Mouse (Mus musculus) retina, postnatal 1 day (tissue): ENCODE measurements around the gene Bbx.

ENCODE experiments used
- DNase-seq: peaks from one replicate; pipeline ENCODE4 v3.0.0-alpha.2; 2012

The Bbx gene

DNA sequence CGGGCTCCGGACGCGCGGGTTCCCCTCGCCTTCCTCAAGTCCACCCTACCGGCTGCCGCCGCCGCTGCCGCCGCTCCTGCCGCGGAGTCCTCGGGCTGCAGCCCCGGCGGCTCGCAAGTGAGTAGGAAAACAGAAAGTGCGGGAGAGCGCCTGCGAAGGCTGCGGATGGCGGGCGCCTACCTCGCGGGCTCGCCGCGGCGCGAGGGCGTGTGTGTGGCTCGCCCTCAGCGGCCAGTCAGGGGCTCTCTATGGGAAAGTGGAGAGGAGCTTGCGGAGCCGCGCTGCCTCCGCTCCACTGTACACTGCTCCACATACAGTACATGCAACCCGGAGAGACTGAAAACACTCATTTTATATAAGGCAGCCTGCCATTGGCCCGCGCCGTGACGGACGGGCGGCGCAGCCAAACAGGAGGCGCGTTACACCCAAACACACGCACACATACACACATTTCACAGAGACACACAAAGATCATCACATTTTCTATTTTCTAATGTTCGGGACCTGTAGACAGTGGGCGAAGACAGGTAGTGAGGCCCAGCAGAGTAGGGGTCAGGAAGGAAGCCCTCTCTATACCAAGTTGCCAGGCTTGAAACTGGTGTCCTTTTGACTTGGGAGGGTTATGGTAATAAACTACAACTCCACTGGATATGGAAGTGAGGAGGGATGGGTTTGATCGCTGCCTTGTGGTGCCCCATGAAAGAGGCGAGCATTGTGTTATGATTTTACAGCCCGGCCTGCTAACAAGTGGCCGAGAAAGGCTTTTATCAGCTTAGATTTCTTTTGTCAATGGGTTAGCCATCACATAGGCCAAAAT lies at the start of gene Bbx:
Gene Bbx (minus strand): TSS at position 329 of the 817 bp plus-strand sequence.
- DNase-seq = peak; percentile 98

DNA sequence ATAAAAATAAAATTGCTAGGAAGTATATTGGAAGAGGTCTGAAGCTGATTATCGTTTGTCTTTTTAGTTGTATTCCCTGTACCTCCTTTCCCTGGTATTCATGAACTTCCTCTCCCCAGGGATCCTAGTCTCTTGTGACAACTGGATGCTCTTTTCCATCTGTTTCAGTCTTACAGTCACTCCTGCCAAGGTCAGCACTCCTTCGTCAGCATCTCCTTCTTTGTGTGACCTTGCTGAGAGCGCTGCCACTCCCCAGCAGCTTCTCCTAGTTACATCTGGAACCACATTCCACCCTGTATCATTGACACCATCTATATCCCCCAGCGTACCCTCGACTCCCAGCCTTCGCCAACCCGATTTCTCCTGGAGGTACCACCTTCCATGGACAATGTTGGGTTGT lies 49.7 kb upstream of the Bbx start:
- DNase-seq = no peak

DNA sequence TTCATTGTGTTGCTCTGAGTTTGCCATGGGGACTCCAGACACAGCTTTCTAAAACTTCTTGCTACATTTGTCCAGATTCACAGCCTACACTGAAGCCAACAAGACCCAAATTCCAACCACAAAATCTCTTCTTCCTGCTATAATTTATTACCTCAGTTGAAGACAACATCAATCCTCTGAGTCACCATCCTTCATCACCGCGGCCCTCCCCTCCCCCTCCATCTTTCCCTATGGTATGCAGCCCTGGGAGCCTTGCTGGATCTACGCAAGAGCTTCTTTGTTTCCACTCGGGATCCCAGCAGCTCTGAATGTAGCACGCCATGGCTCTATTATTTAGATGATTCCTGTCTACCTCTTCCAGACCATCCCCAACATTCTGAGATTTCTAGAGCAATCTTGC lies 49.2 kb upstream of the Bbx start:
- DNase-seq = no peak

DNA sequence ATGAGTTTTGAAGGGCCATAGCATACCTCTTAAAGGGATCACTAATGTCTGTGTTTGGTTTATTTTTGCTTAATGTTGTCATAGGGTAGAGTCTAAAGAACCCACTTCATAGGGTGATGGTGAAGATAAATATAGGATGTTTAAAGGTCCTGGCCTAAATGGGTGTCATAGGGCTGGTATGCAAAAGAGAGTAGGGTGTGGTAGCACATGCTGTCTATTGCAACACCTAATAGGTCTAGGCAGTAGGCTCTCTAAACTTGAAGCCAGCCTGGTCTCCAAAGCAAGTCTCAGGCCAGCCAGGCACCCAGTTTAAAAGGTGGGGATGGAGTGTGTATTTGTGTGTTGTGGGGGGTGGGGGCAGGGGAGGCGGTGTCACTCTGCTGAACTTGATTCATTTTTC lies 46.5 kb upstream of the Bbx start:
- DNase-seq = no peak

DNA sequence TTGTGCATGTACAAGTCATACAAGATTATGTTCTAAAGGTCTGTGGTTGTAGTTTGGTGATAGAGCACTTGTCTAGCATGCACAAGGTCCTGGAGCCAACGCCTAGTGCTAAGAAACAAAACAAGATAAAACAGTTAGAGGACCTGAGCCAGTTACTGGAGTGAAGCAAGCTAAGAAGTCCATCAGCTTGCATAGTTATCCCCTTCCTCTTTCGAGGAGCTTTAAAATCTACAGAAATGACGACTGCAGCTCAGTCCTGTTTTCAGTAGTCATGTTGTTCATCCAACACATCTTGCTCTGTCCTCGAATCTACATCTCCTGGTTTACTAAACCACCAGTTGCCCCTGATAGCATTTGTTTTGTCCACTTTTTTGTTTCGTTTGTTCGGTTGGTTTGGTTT lies 45.4 kb upstream of the Bbx start:
- DNase-seq = no peak

DNA sequence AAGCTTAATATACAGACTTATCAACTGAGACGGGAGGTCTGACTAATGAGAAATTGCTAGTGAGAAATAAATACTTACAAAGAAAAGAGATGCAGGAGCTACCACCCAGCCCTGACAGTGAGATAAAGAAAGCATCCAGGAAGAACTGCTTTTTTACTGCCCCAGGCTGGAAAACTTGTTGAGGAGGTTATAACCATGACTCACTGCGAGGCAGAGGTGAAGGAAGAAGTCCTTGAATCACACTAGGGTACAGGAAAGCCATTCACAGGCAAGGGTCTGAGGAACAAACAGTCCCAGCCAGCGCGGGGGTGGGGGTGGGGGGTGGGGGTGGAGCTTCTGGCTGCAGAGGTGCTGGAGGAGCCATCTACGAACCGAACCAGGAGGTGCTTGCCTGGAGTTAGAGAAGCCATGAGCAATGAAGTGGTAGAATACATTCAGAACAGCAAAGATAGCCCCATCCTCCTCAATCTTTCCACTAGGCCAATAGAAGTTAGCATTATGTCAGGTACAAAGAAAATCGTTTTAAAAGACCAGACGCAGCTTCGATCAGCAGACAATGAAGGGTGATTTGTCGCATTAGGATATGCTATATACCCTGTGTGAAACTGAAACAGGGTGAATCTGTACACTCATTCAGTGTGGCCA lies 30.2 kb upstream of the Bbx start:
- no peak for DNase-seq

DNA sequence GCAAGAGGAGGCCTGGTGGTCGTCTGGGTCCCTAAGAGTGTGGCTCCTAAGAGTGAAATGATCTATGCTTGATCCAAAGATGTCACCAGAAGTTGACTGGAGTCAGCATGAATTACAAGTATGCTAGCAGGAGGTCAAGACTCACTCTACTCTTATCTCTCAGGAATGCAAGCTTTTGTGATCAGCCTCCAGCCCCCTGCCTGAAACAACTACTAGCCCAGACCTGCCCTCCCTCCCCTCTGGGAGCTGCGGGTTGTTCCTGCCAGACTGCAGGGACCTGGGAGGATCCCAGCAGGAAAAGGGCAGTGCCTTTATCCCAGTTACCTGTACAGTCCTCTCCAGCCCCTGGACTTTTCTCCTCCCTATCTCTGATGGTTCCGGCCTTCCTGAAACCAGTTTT lies 27.0 kb upstream of the Bbx start:
- DNase-seq = no peak

DNA sequence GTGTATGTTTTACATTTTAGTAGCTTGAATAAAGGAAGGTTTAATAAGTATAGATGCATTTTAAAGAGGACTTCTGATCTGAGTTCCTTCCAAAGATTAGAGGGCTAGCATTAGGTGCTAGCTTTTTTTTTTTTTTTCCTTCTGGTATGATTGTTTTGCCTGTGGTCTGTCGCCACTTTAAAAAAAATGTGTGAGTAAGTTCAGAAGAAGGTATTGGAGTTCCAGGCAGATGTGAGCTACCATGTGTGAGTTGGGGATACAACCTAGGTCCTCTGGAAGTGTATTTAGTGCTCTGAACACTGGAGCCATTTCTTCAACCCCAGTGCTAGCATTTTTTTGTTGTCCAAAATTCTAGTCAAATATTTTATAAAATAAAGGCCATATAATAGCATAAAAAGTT lies 23.9 kb upstream of the Bbx start:
- DNase-seq = no peak

DNA sequence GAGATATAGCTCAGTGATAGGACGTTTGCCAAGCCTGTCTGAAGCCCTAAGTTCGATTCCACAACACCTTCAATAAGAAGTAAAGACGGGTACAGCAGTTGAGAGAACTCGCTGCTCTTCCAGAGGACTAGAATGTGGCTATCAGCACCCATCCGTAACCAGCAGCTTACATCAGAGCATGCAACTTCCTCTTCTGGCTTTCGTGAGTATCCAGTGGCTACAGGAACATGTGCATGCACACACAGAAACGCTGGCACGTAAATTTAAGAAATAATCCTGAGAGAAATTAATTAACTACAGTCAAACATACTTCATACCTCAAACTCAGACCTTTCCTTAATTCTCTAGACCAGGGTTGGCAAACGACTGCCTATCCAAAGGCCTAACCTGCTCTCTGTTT lies 16.9 kb upstream of the Bbx start:
- DNase-seq = no peak

DNA sequence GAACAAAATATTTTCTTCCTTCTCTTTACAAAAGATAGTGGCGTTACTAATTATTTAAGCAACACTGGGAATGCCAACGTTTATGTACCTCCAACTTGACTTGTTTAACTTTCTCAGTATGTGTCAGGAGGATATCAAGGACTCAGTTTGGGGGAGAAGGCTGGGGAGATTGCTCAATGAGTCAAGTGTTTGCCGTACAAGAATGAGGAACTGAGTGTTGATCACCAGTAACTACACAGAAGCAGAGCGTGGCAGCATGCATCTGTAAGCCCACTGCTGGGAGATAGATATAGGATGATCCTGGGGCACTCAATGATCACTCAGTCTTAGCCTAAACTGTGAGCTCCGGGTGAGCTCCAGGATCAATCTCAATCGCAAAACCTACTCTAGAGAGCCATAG lies 12.8 kb upstream of the Bbx start:
- no peak for DNase-seq

DNA sequence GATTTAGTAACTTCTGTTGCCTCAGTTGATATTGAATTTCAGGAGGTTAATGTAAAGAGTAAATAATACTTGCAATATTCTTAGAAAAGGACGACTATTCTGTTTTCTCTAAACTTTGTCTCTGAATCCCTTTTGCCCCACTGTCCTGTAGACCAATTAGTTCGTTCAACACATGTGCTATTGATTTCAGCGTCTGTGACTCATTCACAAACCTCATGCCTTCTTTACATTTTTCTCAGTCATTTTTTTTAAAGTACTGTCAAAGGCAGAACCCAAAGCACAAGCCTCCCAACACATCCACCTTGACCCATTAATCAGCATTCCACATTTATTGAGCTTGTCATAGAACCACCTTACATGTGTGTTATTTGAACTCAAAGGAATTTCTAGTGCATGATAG lies 6.6 kb upstream of the Bbx start:
- DNase-seq = no peak

DNA sequence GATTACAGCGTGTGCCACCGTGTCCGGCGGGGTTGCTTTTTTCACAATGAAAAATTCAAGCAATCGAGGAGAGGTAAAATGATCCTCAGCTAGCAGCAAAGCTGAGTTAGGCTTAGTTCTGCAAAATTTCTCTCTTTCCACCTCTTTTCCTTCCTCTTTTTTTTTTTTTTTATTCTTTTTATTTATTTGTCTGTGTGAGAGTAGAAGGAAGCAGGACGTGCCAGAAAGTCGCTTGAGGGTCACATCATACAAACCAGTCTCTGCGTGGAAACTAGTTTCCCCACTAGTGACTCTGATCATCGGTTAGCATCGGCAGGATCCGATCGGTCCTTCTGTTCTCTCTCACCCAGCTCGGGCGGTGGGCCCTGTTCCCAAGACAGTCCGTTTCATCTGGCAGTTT lies 5.6 kb upstream of the Bbx start:
- no peak for DNase-seq

DNA sequence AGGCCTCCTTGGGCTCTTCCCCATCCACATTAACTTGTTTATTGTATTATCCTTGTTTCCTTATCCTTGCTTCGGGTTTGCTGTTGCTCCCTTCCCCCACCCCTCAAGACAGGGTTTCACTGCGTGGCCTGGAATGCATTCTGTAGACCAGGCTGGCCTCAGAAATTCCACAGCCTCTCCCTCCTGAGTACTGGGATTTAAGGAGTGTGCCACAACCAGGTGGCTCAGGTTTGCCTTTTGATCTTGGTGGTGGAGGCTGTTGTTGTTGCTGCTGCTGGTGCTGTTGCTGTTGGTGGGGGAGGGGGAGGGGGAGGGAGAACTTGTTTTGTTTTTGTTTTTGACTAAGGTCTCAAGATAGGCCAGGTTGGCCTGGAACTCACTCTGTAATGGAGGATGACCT lies 5.1 kb upstream of the Bbx start:
- DNase-seq = no peak

DNA sequence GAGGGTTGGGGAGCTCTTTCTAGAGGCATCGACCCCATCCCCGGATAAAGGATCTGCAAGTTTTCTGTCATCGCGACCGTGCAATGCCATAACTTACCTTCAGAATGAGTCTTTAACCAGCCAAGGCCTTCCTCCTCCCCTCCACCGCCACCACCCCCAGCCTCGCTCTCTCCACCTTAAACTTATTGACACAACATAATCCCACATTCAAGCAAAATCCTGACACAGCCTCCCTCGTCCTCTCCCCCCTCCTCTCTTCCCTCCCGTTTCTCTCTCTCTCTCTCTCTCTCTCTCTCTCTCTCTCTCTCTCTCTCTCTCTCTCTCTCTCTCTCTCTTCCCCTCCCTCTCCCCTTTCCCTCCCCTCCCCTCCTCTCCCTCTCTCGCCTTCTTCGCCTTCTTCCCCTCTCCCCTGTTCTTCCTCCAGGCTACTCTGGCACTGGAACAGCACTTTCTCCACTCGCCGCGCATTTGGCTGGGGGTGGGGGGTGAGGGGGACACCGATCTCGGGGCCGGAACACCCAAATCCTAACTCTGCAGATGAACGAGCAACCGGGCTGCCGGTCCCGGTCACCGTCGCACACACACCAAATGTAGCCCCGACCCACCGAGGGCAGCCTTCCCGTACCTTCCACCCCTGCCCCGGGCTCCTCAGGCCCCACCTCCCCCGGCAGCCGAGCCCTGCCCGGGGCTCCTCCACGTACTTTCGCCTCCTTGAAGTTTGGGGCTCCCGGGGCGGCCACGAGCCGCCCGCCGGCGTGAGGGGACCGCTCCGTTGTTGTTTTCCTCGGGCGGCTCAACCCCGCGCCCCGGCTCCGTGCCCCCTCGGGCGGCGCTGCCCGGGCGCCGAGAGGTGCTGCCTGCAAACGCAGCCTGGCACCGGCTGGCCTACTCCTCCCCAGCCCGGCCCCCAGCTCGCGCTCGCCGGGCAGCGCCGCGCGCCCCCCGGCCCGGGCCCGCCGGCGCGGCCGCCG lies 894 bp downstream of the Bbx start:
- peak; percentile 79 for DNase-seq

DNA sequence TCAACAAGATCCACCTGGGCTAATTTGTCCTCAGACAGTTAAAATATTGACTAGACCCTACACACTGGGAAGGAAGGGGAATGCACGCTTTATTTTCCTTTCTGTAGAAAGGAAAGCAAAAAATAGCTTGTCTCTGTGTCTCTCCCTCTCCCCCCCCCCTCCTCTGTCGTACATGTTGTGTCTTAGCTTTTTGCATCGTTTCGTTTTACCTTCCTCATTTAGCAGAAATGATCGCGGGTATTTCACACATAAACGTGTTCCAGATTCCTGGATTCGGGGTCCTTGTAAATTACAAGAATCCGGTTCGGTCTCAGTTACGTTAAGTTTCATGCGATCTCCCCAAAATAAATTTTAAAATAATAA lies 1.7 kb downstream of the Bbx start:
- DNase-seq = peak; percentile 54

DNA sequence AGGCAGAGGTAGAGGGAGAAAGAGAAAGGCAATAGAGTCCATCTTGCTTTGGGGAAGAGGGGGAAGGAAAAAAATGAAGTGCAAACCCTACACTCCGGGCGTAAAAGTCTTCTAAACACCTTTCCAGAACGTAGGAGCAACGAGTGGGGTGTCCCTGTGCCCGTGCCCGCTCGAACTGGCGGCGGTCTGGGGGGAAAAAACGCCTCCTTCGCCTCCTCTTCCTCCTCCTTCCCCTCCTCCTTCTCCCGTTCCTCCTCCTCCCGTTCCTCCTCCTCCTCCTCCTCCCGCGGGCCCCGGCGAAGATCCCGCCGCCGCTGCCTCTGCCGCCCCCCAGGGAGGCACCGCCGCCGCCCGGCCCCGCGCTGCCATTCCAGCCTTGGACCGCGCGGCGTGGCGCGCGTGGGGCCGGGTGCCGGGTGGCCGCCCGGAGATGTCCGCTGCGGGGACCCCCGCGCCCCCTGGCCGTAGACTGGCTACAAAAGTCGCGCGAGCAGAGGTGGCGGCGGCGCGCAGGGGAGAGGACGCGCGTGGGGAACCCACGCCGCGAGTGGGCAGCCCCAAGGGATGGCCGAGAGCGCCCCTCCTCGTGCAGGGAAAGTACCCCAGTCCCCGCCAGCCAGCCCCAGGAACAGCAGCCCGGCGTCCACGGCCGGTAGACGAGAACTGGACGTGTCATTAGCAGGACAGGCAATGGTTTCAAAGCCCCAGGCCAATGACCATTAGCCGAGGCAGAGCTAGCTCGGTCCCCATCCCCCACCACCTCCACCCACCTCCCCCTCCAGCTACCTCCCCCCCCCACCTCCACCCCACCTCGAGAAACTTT lies 2.3 kb downstream of the Bbx start:
- peak; percentile 69 for DNase-seq

DNA sequence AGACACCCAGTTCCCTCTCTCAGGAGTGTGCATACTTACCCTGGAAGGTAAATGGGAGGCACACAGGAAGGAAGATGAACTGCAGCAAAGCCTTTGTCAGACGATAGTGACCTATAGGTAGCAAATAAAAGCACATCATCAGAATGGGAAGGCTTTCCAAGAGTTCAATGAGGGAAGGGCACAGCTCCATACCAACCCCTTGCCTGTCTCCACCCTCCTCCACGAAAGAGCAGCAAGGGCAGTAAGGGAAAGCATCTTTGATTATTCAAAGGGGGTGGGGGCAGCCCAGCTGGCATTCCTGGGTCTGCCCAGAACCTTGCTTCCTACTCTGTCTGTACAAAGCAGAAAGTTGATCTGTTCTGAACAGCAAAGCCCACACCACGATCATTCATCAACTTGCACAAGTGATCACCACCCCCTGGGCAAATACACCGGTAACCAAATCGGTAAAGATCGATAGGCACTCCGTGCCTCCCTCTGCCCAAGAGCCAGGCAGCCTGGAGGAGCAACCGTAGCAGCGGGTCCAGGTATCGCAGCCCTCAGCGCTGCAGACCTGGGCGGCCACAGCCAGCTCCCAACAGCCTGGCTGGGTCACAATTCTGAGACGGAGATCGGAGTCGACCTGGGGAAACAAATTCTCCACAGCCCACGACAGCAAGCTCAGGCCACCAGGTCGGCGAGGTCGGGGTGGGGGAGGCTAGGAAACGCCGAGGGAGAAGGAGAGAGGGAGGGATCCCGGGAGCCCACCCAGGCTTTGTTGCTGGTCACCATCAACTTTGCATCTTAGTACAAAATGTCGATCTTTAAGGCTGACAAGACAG lies 3.1 kb downstream of the Bbx start:
- peak; percentile 41 for DNase-seq

DNA sequence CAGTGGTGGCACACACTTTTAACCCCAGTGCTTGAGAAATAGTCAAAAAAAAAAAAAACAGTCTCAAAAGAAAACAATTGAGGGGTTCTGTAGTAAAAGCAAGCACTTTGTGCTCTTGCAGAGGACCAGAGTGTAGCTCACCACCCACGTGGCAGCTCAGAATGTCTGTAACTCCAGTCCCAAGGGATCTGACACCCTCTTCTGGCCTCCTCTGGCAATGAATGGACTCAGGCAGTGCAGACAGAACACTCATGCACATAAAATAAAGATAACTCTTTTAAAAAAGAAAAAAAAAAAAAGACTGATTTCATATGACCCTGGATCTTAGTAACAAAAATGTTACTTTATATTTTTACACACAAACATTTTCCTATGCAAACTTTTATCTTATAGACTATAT lies 12.1 kb downstream of the Bbx start:
- DNase-seq = peak; percentile 7

DNA sequence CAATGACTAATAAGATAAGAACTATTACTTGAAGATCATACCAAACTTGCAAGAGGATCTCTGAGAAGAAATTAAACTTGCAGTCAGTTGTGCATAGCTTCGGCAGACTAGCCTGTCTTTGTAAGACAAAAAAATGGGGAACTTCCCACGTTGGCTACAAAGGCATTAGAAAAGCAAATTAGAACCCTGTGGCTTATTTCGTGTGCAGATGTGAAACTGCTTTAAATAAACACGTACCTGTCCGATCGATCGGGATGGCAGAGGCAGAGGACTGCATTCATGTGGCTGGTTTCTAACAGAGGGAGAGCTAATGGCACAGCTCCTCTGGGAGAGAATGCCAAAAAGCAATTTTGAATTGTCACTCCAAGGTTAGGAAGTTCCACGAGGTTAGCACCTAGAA lies 16.8 kb downstream of the Bbx start:
- no peak for DNase-seq

DNA sequence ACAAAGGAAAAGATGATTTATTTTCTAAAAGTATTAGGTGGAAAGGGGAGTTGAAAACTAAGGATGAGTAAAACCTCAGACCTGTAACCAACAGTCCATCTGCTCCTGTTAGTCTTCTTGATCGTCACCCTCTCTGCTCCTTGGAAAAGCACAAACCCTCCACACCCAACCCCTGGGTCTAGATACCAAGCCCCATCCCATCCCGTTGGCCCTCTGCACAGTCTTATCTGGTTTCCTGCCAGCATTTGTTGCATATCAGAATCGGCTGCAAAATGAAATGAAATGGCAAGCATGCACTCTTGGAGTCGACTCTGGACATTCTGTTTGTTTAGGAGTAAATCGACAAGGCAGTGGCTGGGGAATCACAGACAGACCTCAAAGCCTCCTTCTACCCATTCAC lies 29.3 kb downstream of the Bbx start:
- DNase-seq = no peak

DNA sequence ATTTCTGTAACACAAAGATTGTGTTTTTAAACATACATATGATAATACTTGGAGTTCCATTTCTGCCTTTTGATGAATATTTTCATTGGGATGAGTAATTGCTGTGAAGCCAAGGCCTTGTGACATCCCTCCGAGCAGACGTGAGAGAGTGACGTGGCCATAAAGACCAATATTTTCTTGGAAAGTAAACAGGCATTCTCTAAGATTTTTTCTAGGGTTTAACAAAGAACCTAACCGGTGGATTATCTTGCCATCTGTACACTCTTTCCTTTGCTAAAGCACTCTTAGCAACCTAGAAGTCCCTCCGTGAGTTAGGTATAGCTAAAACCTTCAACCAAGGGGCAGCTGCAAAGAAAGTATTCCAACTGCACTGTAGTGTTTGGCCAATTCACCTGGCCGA lies 32.4 kb downstream of the Bbx start:
- no peak for DNase-seq

DNA sequence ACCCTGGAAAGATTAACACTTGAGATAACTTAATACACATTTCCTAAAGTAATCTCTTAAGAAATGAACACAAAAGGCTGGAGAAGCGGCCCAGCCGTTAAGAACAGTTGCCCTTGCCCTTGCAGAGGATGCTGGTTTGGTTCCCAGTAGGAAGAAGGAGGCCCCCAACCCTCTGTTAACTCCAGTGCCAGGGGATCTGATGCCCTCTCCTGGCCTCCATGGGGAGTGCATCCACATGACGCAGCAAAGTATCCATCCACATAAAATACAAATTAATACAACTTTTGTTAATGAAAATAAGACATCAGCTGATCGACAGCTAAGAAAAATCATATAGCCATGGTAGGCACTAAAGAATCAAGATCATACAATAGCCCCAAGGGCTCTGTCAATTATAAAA lies 33.6 kb downstream of the Bbx start:
- DNase-seq = no peak
